Mouse (Mus musculus): ENCODE data around the gene Plau. TPM values are rescaled to one million over a fixed set of nuclear protein-coding genes. Genes with fewer than 3 reads are reported as not detected.

Plau gene
- polyA plus RNA-seq, 1 experiment from 2014 or later: 4.9 TPM

GRCm38 (mm10) chr14:20885091-20885888, 48.8 kb downstream of the Plau start:
- H3K27ac ChIP-seq: peak overlapping the region; percentile 54
- 0 out of 2 replicates have a peak, but pooled peaks have one; percentile 45 for ATAC-seq (ENCODE audit: insufficient number of reproducible peaks, low FRiP score, low TSS enrichment, low read depth)
- H3K4me3 ChIP-seq: no peak overlapping the region
- H3K4me1 ChIP-seq: peaks cover 16% of the 10 kb centered on the region
- 34% methylated on average over 10 of the region's 10 CpGs for WGBS
- no peaks in the 10 kb centered on the region for H3K9me3 ChIP-seq
- H3K36me3 ChIP-seq: no peaks in the 10 kb centered on the region
- no peaks in the 10 kb centered on the region for H3K27me3 ChIP-seq
- no peak overlapping the region for H3K4me2 ChIP-seq
- no peak overlapping the region for H3K9ac ChIP-seq

DNA sequence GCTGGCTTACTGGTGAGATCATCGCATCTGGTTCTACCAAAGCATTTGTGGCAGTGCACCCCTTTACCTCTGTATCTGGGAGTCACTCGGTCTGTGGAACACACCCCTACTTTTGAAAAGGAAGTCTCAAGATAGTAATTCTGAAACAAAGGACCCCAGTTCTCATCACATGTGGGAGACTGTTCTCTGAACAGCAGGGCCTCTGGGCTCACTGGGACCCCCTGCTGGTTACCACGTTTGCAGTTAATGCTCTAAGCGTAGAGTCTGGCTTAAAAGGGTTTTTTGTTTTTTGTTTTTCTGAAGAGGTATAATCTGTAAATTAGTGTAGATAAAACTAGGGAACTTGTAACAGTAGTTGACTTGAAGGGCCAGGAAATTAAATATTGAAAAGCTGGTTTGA, 49.8 kb downstream of the Plau start:
- no peaks in the 10 kb centered on the region for H3K27me3 ChIP-seq
- peaks cover 12% of the 10 kb centered on the region for H3K4me1 ChIP-seq
- no peak overlapping the region for H3K9ac ChIP-seq
- no peak for ATAC-seq (ENCODE audit: insufficient number of reproducible peaks, low FRiP score, low TSS enrichment, low read depth)
- no peaks in the 10 kb centered on the region for H3K9me3 ChIP-seq
- H3K27ac ChIP-seq: no peak overlapping the region
- no peaks in the 10 kb centered on the region for H3K36me3 ChIP-seq
- no peak overlapping the region for H3K4me2 ChIP-seq
- 41% methylated on average over 4 of the region's 4 CpGs for WGBS
- H3K4me3 ChIP-seq: no peak overlapping the region

DNA sequence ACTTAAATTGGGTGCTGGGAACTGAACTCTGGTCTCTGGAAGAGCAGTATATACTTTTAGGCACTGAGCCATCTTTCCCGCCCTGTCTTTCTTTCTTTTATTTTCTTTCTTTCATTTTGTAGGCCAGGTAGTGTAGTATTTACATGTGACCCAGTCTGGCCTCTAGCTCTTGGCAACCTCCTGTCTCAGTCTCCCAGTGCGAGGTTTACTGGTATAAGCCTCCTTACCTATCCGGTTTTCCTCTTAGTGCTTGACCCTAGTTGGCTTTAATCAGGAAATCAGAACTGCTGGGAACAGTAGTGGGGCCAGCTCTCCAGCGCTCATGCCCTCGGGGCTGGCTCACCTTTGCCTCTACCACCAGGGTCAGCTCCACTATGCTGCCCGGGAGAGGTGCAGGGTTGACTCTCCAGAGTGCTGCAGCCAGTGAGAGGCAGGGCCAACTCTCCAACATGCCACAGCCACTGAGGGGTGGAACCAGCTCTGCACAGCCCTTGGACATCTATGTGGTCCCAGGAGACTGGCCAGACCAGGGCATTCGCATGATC, 51.2 kb downstream of the Plau start:
- WGBS: 79% methylated on average over 7 of the region's 7 CpGs
- peaks cover 25% of the 10 kb centered on the region for H3K4me1 ChIP-seq
- no peaks in the 10 kb centered on the region for H3K27me3 ChIP-seq
- H3K9me3 ChIP-seq: no peaks in the 10 kb centered on the region
- no peak overlapping the region for H3K4me2 ChIP-seq
- H3K27ac ChIP-seq: no peak overlapping the region
- no peaks in the 10 kb centered on the region for H3K36me3 ChIP-seq
- no peak for ATAC-seq (ENCODE audit: insufficient number of reproducible peaks, low FRiP score, low TSS enrichment, low read depth)
- no peak overlapping the region for H3K9ac ChIP-seq
- H3K4me3 ChIP-seq: no peak overlapping the region

GRCm38 (mm10) chr14:20891941-20892402, 55.5 kb downstream of the Plau start:
- peak; percentile 48; the same call in 1 of the 2 replicates for ATAC-seq (ENCODE audit: insufficient number of reproducible peaks, low FRiP score, low TSS enrichment, low read depth)
- H3K27me3 ChIP-seq: no peaks in the 10 kb centered on the region
- peaks cover 22% of the 10 kb centered on the region for H3K4me1 ChIP-seq
- H3K9ac ChIP-seq: no peak overlapping the region
- no peak overlapping the region for H3K4me3 ChIP-seq
- no peaks in the 10 kb centered on the region for H3K36me3 ChIP-seq
- 16% methylated on average over 9 of the region's 9 CpGs for WGBS
- peak overlapping the region; percentile 63 for H3K27ac ChIP-seq
- no peak overlapping the region for H3K4me2 ChIP-seq
- H3K9me3 ChIP-seq: no peaks in the 10 kb centered on the region

Other genes with a start within 250 kb of the Plau start
- gene Usp54, start 195.6 kb upstream of the Plau start, polyA plus RNA-seq (2015; fragmentation: Nextera tagmentation; extraction: Ambion mirVana): 6.7 and 7.2 TPM in 2 replicates
- gene Myoz1, start 180.1 kb upstream of the Plau start, polyA plus RNA-seq (2015; fragmentation: Nextera tagmentation; extraction: Ambion mirVana): 13.2 and 51.7 TPM in 2 replicates
- 20.6 and 45.9 TPM in 2 replicates for gene Synpo2l, start 168.3 kb upstream of the Plau start, polyA plus RNA-seq (2015; fragmentation: Nextera tagmentation; extraction: Ambion mirVana)
- gene Sec24c, start 162.4 kb upstream of the Plau start, polyA plus RNA-seq (2015; fragmentation: Nextera tagmentation; extraction: Ambion mirVana): 79.3 and 80.3 TPM in 2 replicates
- 31.9 and 33.5 TPM in 2 replicates for gene Fut11, start 141.7 kb upstream of the Plau start, polyA plus RNA-seq (2015; fragmentation: Nextera tagmentation; extraction: Ambion mirVana)
- gene Chchd1, start 133.7 kb upstream of the Plau start, polyA plus RNA-seq (2015; fragmentation: Nextera tagmentation; extraction: Ambion mirVana): 144 and 165 TPM in 2 replicates
- 28.0 and 34.5 TPM in 2 replicates for gene Zswim8, start 129.1 kb upstream of the Plau start, polyA plus RNA-seq (2015; fragmentation: Nextera tagmentation; extraction: Ambion mirVana)
- 33.7 and 34.2 TPM in 2 replicates for gene Ndst2, start 102.1 kb upstream of the Plau start, polyA plus RNA-seq (2015; fragmentation: Nextera tagmentation; extraction: Ambion mirVana)
- gene Camk2g, start 42.6 kb upstream of the Plau start, polyA plus RNA-seq (2015; fragmentation: Nextera tagmentation; extraction: Ambion mirVana): 44.4 and 55.6 TPM in 2 replicates
- 55.7 and 56.4 TPM in 2 replicates for gene Vcl, start 92.7 kb downstream of the Plau start, polyA plus RNA-seq (2015; fragmentation: Nextera tagmentation; extraction: Ambion mirVana)
- gene Ap3m1, start 215.8 kb downstream of the Plau start, polyA plus RNA-seq (2015; fragmentation: Nextera tagmentation; extraction: Ambion mirVana): 69.4 and 72.4 TPM in 2 replicates
- 148 TPM in 2 replicates for gene Adk, start 215.9 kb downstream of the Plau start, polyA plus RNA-seq (2015; fragmentation: Nextera tagmentation; extraction: Ambion mirVana)

Measured in limb, embryonic 15.5 days (tissue).